Mouse (Mus musculus) adrenal gland, adult 8-10 months (tissue): Measurements from ENCODE around the gene Gm13178. TPM values are rescaled to one million over a fixed set of nuclear protein-coding genes. Genes with fewer than 3 reads are reported as not detected.

Experiments
- DNase-seq: peaks from one replicate; pipeline ENCODE4 v3.0.0; 2022
- total RNA-seq, 4 experiments: library from RNA; stranded (reverse); gene quantifications; 2 replicates each; pipeline ENCODE4 v1.2.4; 2022

The Gm13178 gene
- total RNA-seq: not detected

DNA sequence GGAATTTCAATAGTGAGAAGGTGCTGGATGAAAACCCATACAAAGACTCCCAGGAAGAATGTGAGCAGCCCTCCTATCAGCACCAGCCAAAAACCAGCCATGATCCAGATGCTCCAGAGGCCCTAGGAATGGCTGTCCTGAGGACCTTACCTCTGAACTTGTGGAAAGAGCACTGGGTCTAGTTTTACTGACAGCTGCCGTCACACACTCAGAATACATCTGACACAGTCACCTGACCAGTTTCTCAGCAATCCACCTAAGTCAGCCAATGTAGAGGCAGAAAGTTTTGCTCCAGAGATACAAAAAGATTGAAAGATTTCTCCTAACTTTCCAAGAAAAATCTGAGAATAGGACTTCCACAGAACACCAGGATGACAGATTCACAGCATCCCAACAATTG lies at the start of gene Gm13178:
Gene Gm13178 (minus strand): TSS at position 101 of the 400 bp plus-strand sequence.
- DNase-seq: no peak

DNA sequence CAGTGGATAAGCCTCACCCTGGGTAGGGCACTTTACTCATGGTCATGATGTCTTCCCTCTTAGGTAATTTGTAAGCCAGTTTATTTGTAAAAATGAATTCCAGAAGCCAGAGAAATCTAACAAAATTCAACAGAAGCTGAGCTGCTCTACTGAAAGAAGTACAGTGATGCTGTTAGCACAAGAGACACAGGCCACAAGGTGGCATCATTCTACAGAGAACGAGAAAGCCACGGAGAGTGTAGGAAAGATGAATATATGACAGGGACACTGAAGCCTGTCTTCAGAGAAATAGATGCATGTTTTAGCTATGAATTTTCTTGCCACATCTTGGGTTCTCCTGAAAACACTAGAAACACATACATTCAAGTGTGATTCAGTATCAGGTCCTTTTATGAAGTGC lies 44.5 kb upstream of the Gm13178 start:
- no peak for DNase-seq

GRCm38 (mm10) chr4:144749139-144749538 lies 27.9 kb upstream of the Gm13178 start:
- no peak for DNase-seq

DNA sequence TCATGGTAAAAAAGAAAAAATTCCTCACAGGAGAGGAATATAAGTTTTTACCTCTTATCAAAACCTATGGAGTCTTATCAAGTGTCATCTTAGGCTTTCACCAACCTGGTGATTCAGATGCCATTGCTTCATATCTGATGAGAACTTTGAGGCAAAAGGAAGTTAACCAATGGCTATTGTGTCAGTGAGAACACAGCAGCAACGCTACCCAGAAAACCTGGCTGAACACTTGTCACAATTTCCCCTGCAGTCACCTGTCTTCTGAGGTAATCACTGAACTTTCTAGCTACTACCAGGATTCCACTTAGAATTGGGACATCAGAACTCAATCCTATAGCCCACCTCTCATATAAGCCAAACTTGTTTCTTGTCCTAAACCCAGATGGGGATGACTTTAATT lies 1.5 kb downstream of the Gm13178 start:
- DNase-seq: no peak

GRCm38 (mm10) chr4:144718288-144718687 lies 2.9 kb downstream of the Gm13178 start:
- no peak for DNase-seq

DNA sequence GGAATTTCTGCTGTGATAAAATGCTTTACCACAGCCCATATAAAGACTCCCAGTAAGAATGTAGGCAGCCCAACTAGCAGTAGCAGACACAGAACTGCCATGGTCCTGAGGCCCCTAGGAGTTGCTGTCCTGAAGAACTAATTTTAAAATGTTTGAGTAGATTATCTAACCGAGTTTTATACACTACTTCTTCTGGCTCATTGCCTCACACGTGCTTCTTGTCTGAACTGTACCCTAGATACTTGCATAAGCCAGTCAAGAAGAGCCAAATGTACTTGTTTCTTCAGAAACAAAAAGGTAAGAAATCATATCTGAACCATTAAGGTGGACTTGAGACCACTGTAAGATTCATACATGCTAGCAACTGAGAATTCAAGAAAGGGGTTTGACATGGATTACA lies 34.9 kb downstream of the Gm13178 start, which contains the start of gene Gm436:
Gene Gm436 (minus strand): TSS at position 101 of the 400 bp plus-strand sequence.
- DNase-seq: no peak

Other genes with a start within 250 kb of the Gm13178 start
- gene 9430007A20Rik, start 201.6 kb downstream of the Gm13178 start, total RNA-seq: not detected
- not detected for gene Gm13124, start 156.3 kb downstream of the Gm13178 start, total RNA-seq
- gene Aadacl4, start 107.7 kb downstream of the Gm13178 start, total RNA-seq: not detected
- not detected for gene Gm436, start 35.0 kb downstream of the Gm13178 start, total RNA-seq
- gene Gm438, start 65.2 kb upstream of the Gm13178 start, total RNA-seq: not detected
- 100 to 1,000 TPM in 1 of 4 experiments, 10 to 100 TPM in 3; 65.0 to 107 (median 92.3) TPM for gene Dhrs3, start 171.4 kb upstream of the Gm13178 start, total RNA-seq